Mouse (Mus musculus) liver, embryonic 11.5 days (tissue): ENCODE results near the gene Ntpcr. TPM values are rescaled to one million over a fixed set of nuclear protein-coding genes. Genes with fewer than 3 reads are reported as not detected.

Source experiments
- ATAC-seq: fragments of 200-750 bp; cut with Nextera tagmentation; replicated peaks from 2 replicates; pipeline ENCODE4 v1.8.0; 2017; ENCODE audit warnings: moderate number of reproducible peaks, mild to moderate bottlenecking, moderate TSS enrichment, moderate library complexity; ENCODE audit not compliant: low FRiP score
- DNase-seq: peaks from one replicate; pipeline ENCODE4 v3.0.0-alpha.2; 2017; ENCODE audit warnings: low spot score
- H3K27ac ChIP-seq: fragments of 300-500 bp; sonication (generic); 2 replicates; pipeline ENCODE4 v1.5.1; 2014; ENCODE audit warnings: mild to moderate bottlenecking, low read depth, low read length, control low read depth
- H3K27me3 ChIP-seq: fragments of 300-500 bp; sonication (generic); replicated peaks from 2 replicates; pipeline ENCODE4 v1.6.1; 2014; ENCODE audit warnings: low read length, mixed read lengths; ENCODE audit not compliant: control insufficient read depth, insufficient read depth
- H3K36me3 ChIP-seq: fragments of 300-500 bp; sonication (generic); 2 replicates; pipeline ENCODE4 v1.6.1; 2014; ENCODE audit warnings: mild to moderate bottlenecking, low read length, moderate library complexity, mixed read lengths; ENCODE audit not compliant: control insufficient read depth, insufficient read depth
- H3K4me1 ChIP-seq: fragments of 300-500 bp; sonication (generic); replicated peaks from 2 replicates; pipeline ENCODE4 v1.6.1; 2014; ENCODE audit warnings: low read length, mixed read lengths; ENCODE audit not compliant: control insufficient read depth, insufficient read depth
- H3K4me2 ChIP-seq: fragments of 300-500 bp; sonication (generic); 2 replicates; pipeline ENCODE4 v1.6.1; 2014; ENCODE audit warnings: mild to moderate bottlenecking, control low read depth, moderate library complexity
- H3K4me3 ChIP-seq: fragments of 300-500 bp; sonication (generic); 2 replicates; pipeline ENCODE4 v1.5.1; 2014; ENCODE audit warnings: low read depth, low read length, control low read depth
- H3K9ac ChIP-seq: fragments of 300-500 bp; sonication (generic); 2 replicates; pipeline ENCODE4 v1.6.1; 2014; ENCODE audit warnings: low read depth, low read length, control low read depth
- H3K9me3 ChIP-seq: fragments of 300-500 bp; sonication (generic); 2 replicates; pipeline ENCODE4 v1.6.1; 2016; ENCODE audit warnings: low read length, inconsistent platforms, mixed read lengths; ENCODE audit not compliant: control insufficient read depth
- WGBS: fragments of 180-500 bp; shearing (Covaris S2); extraction: QIAGEN DNeasy Blood & Tissue Kit; methylation state at CpG from one replicate; pipeline ENCODE4 v1.1.7; 2014; 5-methylcytosine and 5-hydroxymethylcytosine counted together
- polyA plus RNA-seq: library from polyadenylated mRNA; unstranded; fragments of >200 nt; fragmentation: Nextera tagmentation; extraction: Ambion mirVana; gene quantifications from 2 replicates; pipeline ENCODE4 v1.2.1, GENCODE M21; 2014

Ntpcr gene
- polyA plus RNA-seq, 1 experiment from 2014 or later = 36.7 TPM

DNA sequence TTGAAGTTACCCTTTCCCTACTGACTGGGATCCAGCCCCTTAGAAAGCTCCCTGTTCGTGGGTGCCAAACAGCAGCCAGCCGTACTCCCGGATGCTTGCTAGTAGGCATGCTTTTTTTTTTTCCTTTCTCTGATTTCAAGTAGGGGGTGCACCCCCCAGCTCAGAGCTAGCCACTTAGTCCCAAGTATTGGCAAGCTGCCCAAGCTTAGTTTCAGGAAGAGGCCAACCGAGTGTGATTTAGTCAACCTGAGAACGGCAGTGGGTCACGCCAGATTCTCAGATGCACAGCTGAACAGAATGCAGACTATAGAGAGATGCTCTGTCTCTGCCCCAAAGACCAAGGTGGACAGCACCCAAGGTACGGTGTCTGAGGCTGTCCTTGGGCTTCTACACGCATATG is 21.1 kb downstream of the Ntpcr start:
- Histone ChIP-seq H3K36me3 (no peaks in the 10 kb centered on the region; the same call in 1 of the 2 replicates), H3K9ac (no peak overlapping the region), H3K27me3 (no peaks in the 10 kb centered on the region), H3K9me3 (no peaks in the 10 kb centered on the region), H3K4me3 (no peak overlapping the region), H3K27ac (no peak overlapping the region), H3K4me2 (no peak overlapping the region), H3K4me1 (no peaks in the 10 kb centered on the region)
- WGBS = 84% methylated on average over 8 of the region's 8 CpGs
- ATAC-seq = no peak
- DNase-seq = no peak

GRCm38 (mm10) chr8:125755896-125756295 is 26.1 kb downstream of the Ntpcr start:
- no peaks in the 10 kb centered on the region for H3K27me3 ChIP-seq
- H3K9me3 ChIP-seq = no peaks in the 10 kb centered on the region
- H3K4me2 ChIP-seq = no peak overlapping the region
- DNase-seq (no peak), ATAC-seq (no peak)
- no peak overlapping the region for H3K9ac ChIP-seq
- no peaks in the 10 kb centered on the region for H3K36me3 ChIP-seq
- no peaks in the 10 kb centered on the region; the same call in 1 of the 2 replicates for H3K4me1 ChIP-seq
- 78% methylated on average over 8 of the region's 8 CpGs for WGBS
- H3K27ac ChIP-seq = no peak overlapping the region
- H3K4me3 ChIP-seq = no peak overlapping the region

DNA sequence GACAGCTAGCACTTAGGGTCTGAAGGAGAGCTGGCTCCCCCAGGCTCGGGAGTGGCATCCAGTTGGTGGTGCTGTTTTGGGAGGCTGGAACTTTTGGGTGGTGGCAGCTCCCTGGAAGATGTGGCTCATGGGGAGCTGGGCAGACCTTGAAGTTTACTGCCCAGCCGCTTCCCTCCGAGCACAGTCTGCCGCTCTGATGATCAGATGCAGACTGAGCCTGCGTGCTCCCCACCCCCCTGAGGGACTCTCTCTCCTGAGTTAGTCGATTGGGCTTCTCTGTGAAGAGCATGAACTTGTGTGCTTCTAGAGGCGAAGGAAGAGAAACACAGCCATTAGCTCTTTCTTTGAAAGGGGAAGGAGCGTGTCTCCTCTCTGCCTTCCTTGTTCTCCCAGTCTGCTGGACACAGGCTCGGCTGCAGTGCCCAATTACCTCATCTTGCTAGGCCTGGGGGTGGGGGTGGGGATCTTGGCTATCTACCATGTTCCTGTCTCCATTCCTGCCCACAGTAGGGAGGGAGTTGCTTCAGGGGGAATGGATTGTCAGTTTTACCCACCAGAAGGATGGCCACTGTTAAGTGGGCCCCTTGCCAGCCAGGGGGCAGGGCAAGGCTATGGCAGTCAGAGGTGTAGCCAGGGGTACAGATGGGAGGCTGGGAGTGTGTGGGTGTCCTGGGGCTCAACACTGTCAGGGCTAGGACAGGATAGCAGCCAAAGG is 26.8 kb downstream of the Ntpcr start:
- Histone ChIP-seq H3K4me1 (no peaks in the 10 kb centered on the region; the same call in 1 of the 2 replicates), H3K27ac (no peak overlapping the region)
- 52% methylated on average over 9 of the region's 9 CpGs for WGBS

GRCm38 (mm10) chr8:125757106-125757496 is 27.3 kb downstream of the Ntpcr start:
- ATAC-seq (0 out of 2 replicates have a peak, but pooled peaks have one; percentile 28), DNase-seq (no peak)
- no peak overlapping the region for H3K27ac ChIP-seq
- no peak overlapping the region for H3K4me2 ChIP-seq
- no peaks in the 10 kb centered on the region for H3K36me3 ChIP-seq
- H3K9ac ChIP-seq = no peak overlapping the region
- WGBS = 59% methylated on average over 1 of the region's 1 CpGs
- no peaks in the 10 kb centered on the region for H3K9me3 ChIP-seq
- no peaks in the 10 kb centered on the region; the same call in 1 of the 2 replicates for H3K4me1 ChIP-seq
- no peak overlapping the region for H3K4me3 ChIP-seq
- H3K27me3 ChIP-seq = no peaks in the 10 kb centered on the region

More for the DNA sequence above, 26.8 kb downstream of the Ntpcr start:
- H3K9ac ChIP-seq = no peak overlapping the region
- DNase-seq = no peak
- no peaks in the 10 kb centered on the region for H3K9me3 ChIP-seq
- no peak overlapping the region for H3K4me2 ChIP-seq
- H3K4me3 ChIP-seq = no peak overlapping the region
- H3K27me3 ChIP-seq = no peaks in the 10 kb centered on the region
- no peak for ATAC-seq
- no peaks in the 10 kb centered on the region for H3K36me3 ChIP-seq

GRCm38 (mm10) chr8:125759022-125759421 is 29.3 kb downstream of the Ntpcr start:
- H3K9ac ChIP-seq = no peak overlapping the region
- H3K27ac ChIP-seq = no peak overlapping the region
- WGBS = 46% methylated on average over 10 of the region's 10 CpGs
- no peaks in the 10 kb centered on the region for H3K36me3 ChIP-seq
- H3K4me3 ChIP-seq = no peak overlapping the region
- peaks cover 4% of the 10 kb centered on the region; the same call in 1 of the 2 replicates for H3K4me1 ChIP-seq
- no peaks in the 10 kb centered on the region for H3K9me3 ChIP-seq
- ATAC-seq (no peak; the same call in 1 of the 2 replicates), DNase-seq (no peak)
- no peaks in the 10 kb centered on the region for H3K27me3 ChIP-seq
- no peak overlapping the region for H3K4me2 ChIP-seq

DNA sequence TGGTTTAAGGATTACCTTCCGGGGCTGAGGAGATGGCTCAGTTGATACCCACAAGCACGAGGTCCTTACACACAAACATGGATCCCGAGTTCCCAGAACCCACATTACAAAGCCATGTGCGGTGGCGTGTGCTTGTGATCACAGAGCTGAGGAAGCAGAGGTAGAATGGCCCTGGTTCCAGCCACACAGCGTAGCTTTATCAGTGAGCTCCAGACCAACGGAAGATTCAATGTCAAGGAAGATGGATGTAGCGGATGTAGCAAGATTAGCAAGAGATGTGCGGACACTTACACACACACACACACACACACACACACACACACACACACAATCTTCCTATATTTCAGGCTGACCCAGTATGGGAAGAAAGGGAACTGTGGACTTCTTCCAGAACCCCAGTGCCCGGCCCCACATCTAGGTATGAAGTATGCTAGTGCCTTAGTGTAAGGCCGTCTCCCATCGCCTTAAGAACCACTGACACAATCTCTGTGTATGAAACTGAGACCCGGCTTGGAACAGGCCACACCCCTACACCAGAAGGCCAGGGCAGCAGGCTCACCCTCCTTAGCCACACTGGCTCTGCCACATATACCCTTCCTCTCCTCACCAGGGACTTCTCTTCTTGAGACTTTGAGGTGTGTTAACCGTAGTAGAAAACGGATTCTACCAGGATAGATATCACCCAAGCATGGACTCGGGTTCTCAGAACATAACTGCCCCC is 33.5 kb downstream of the Ntpcr start:
- Histone ChIP-seq H3K27ac (peak overlapping the region; percentile 46; the same call in 1 of the 2 replicates), H3K36me3 (no peaks in the 10 kb centered on the region), H3K4me1 (0 out of 2 replicates have a peak, but pooled peaks cover 4% of the 10 kb centered on the region), H3K4me3 (no peak overlapping the region), H3K9me3 (no peaks in the 10 kb centered on the region), H3K27me3 (no peaks in the 10 kb centered on the region), H3K9ac (no peak overlapping the region), H3K4me2 (no peak overlapping the region)
- ATAC-seq (peak; percentile 76), DNase-seq (no peak)
- 70% methylated on average over 16 of the region's 16 CpGs for WGBS

DNA sequence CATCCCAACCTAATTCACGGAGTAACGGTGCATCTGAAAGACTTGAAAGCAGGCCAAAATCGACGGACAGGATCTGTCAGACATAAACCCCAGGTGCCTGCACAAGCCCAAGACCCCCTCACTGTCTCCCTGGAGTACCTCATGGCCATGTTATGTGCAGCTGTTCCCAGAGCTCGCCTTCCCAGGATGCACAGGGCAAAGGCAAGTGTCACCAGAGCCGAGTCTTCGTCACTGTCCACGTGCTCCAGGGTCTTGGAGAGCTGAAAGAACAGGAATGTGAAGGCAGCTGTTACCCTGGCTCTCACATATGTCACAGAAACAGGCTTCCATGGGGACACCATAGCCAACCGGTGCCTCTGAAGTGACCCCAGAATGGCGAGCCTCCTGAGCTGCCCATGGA is 38.3 kb downstream of the Ntpcr start:
- Histone ChIP-seq H3K4me1 (0 out of 2 replicates have a peak, but pooled peaks cover 3% of the 10 kb centered on the region), H3K4me3 (no peak overlapping the region), H3K9ac (no peak overlapping the region), H3K36me3 (no peaks in the 10 kb centered on the region), H3K9me3 (no peaks in the 10 kb centered on the region), H3K4me2 (no peak overlapping the region), H3K27ac (no peak overlapping the region), H3K27me3 (no peaks in the 10 kb centered on the region)
- DNase-seq (no peak), ATAC-seq (no peak)
- WGBS = 90% methylated on average over 10 of the region's 10 CpGs

DNA sequence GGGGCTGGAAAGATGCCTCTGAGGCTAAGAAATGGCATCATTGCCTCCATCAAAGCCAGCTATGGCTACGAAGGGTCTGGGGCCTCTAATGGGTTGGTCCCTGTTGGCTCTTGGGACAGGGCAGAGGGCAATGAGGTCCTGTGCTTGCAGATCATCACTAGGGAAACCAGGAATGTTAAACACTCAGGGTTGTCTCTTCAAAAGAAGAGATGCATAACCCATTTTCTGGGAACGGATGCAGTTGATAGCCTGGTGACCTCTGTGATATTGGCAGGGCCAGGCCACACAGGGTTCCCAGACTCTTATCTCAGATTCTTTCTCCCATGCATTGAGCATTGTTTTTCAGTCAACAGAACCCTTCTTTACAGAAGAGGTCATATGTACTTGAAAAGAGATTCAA is 42.5 kb downstream of the Ntpcr start:
- ATAC-seq = peak; percentile 49; the same call in 1 of the 2 replicates

More for the DNA sequence above, 42.5 kb downstream of the Ntpcr start:
- no peak for DNase-seq
- no peaks in the 10 kb centered on the region for H3K27me3 ChIP-seq
- no peak overlapping the region for H3K4me3 ChIP-seq
- no peak overlapping the region for H3K4me2 ChIP-seq
- no peak overlapping the region for H3K27ac ChIP-seq
- H3K9me3 ChIP-seq = no peaks in the 10 kb centered on the region
- no peaks in the 10 kb centered on the region for H3K36me3 ChIP-seq
- H3K4me1 ChIP-seq = peaks cover 3% of the 10 kb centered on the region; the same call in 1 of the 2 replicates
- no peak overlapping the region for H3K9ac ChIP-seq
- WGBS = 34% methylated on average over 2 of the region's 2 CpGs
